Mouse (Mus musculus): ENCODE measurements around the gene Olfr944. TPM values are rescaled to one million over a fixed set of nuclear protein-coding genes. Genes with fewer than 3 reads are reported as not detected.

The Olfr944 gene
- not detected in 2 replicates for polyA plus RNA-seq (2015; fragmentation: Nextera tagmentation; extraction: Ambion mirVana)

DNA sequence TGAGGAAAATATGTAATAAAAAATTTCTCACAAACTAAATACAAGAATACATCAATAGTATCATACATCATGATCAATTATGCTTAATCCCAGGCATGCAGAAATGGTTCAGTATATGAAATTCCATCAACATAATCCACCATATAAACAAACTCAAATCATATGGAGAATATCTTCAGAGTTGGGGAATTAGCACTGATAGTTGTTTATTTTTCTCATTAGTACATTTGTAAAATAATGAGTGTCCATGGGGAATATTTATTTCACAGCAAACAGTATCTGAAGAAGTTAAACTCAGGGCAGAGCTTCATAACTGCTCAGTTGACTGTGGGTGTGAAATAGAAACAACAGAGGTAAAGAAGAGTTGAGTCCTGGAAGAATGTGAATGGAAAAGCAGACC is at the start of gene Olfr944:
Gene Olfr944, plus strand, starts transcription at position 301 of the 400 bp plus-strand sequence.
- Histone ChIP-seq H3K27ac (no peak within 1 kb of the TSS), H3K4me1 (no peaks in the 10 kb centered on the region), H3K4me3 (no peak within 1 kb of the TSS), H3K9ac (no peak within 1 kb of the TSS), H3K4me2 (no peak within 1 kb of the TSS), H3K9me3 (no peaks in the 10 kb centered on the region), H3K27me3 (no peaks in the 10 kb centered on the region), H3K36me3 (no peaks in the 10 kb centered on the region)
- ATAC-seq (ENCODE audit: borderline replicate concordance, extremely low read depth, low FRiP score, low TSS enrichment), result no peak

DNA sequence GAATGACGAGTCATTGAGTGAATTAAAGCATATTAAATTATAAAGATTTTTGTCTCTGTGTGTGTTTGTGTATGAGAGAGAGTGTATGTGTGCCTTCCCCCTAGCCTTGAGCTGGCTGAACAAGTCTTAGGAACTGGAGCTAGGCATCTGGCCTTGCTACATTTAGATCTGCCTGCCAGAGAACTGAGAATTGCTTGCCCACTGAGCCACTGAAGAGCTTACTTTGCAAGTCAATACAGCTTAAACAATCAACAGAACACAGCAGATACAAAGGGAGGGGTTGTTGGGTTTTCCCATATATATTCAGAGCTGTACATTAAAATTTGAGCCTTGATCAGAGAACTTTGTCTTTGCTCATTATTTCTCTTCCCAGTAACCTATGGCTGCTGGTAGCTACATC is 49.3 kb upstream of the Olfr944 start:
- no peak for ATAC-seq (ENCODE audit: borderline replicate concordance, extremely low read depth, low FRiP score, low TSS enrichment)
- H3K9me3 ChIP-seq, result no peaks in the 10 kb centered on the region
- H3K27ac ChIP-seq, result no peak overlapping the region
- no peak overlapping the region for H3K4me2 ChIP-seq
- no peaks in the 10 kb centered on the region for H3K36me3 ChIP-seq
- no peaks in the 10 kb centered on the region for H3K4me1 ChIP-seq
- H3K4me3 ChIP-seq, result no peak overlapping the region
- 43% methylated on average over 1 of the region's 1 CpGs for WGBS
- no peak overlapping the region for H3K9ac ChIP-seq
- H3K27me3 ChIP-seq, result no peaks in the 10 kb centered on the region

GRCm38 (mm10) chr9:39166004-39166403 is 35.7 kb upstream of the Olfr944 start, which contains the start of gene Olfr943:
Gene Olfr943 (plus strand): TSS chr9:39166304.
- Histone ChIP-seq H3K27ac (no peak within 1 kb of the TSS), H3K27me3 (no peaks in the 10 kb centered on the region), H3K4me2 (no peak within 1 kb of the TSS), H3K36me3 (no peaks in the 10 kb centered on the region), H3K4me3 (no peak within 1 kb of the TSS), H3K4me1 (no peaks in the 10 kb centered on the region), H3K9ac (no peak within 1 kb of the TSS), H3K9me3 (no peaks in the 10 kb centered on the region)
- 93% methylated on average over 5 of the region's 5 CpGs for WGBS
- no peak for ATAC-seq (ENCODE audit: borderline replicate concordance, extremely low read depth, low FRiP score, low TSS enrichment)

DNA sequence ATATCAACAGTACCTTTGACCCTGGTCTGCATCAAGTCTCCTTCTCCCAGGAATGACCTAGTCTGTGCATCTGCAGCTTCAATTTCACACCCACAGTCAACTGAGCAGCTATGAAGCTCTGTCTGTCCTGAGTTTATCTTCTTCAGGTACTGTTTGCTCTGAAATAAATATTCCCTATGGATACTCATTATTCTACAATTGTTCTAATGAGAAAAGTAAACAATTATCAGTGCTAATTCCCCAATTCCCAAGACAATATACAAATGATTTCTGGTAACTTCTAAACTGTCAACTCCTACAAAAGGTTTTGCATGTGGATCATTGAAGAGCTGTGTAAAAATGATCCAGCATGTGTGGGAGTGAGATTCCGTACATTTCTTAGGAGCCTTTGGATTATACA is 48.2 kb downstream of the Olfr944 start, which contains the start of gene Olfr1537:
Gene Olfr1537, minus strand, starts transcription at position 101 of the 400 bp plus-strand sequence.
- Histone ChIP-seq H3K9ac (no peak within 1 kb of the TSS), H3K36me3 (no peaks in the 10 kb centered on the region), H3K27ac (no peak within 1 kb of the TSS), H3K9me3 (no peaks in the 10 kb centered on the region), H3K4me3 (no peak within 1 kb of the TSS), H3K4me1 (no peaks in the 10 kb centered on the region), H3K27me3 (no peaks in the 10 kb centered on the region), H3K4me2 (no peak within 1 kb of the TSS)
- WGBS, result 85% methylated on average over 1 of the region's 1 CpGs
- no peak for ATAC-seq (ENCODE audit: borderline replicate concordance, extremely low read depth, low FRiP score, low TSS enrichment)

Other genes starting within 250 kb of the Olfr944 start
- not detected in 2 replicates for gene Olfr933, start 229.6 kb upstream of the Olfr944 start, polyA plus RNA-seq (2015; fragmentation: Nextera tagmentation; extraction: Ambion mirVana)
- not detected in 2 replicates for gene Olfr934, start 213.6 kb upstream of the Olfr944 start, polyA plus RNA-seq (2015; fragmentation: Nextera tagmentation; extraction: Ambion mirVana)
- not detected in 2 replicates for gene Olfr935, start 202.2 kb upstream of the Olfr944 start, polyA plus RNA-seq (2015; fragmentation: Nextera tagmentation; extraction: Ambion mirVana)
- not detected in 2 replicates for gene Olfr146, start 178.5 kb upstream of the Olfr944 start, polyA plus RNA-seq (2015; fragmentation: Nextera tagmentation; extraction: Ambion mirVana)
- not detected in 2 replicates for gene Olfr937, start 137.0 kb upstream of the Olfr944 start, polyA plus RNA-seq (2015; fragmentation: Nextera tagmentation; extraction: Ambion mirVana)
- not detected in 2 replicates for gene Olfr938, start 123.0 kb upstream of the Olfr944 start, polyA plus RNA-seq (2015; fragmentation: Nextera tagmentation; extraction: Ambion mirVana)
- gene Olfr27, start 73.8 kb upstream of the Olfr944 start, polyA plus RNA-seq (2015; fragmentation: Nextera tagmentation; extraction: Ambion mirVana), result not detected in 2 replicates
- not detected in 2 replicates for gene Olfr943, start 35.6 kb upstream of the Olfr944 start, polyA plus RNA-seq (2015; fragmentation: Nextera tagmentation; extraction: Ambion mirVana)
- not detected in 2 replicates for gene Olfr1537, start 48.1 kb downstream of the Olfr944 start, polyA plus RNA-seq (2015; fragmentation: Nextera tagmentation; extraction: Ambion mirVana)
- gene Olfr945, start 74.9 kb downstream of the Olfr944 start, polyA plus RNA-seq (2015; fragmentation: Nextera tagmentation; extraction: Ambion mirVana), result not detected in 2 replicates
- gene Olfr948, start 124.1 kb downstream of the Olfr944 start, polyA plus RNA-seq (2015; fragmentation: Nextera tagmentation; extraction: Ambion mirVana), result not detected in 2 replicates
- gene Olfr951, start 185.5 kb downstream of the Olfr944 start, polyA plus RNA-seq (2015; fragmentation: Nextera tagmentation; extraction: Ambion mirVana), result not detected in 2 replicates
- not detected in 2 replicates for gene Olfr952, start 225.2 kb downstream of the Olfr944 start, polyA plus RNA-seq (2015; fragmentation: Nextera tagmentation; extraction: Ambion mirVana)

All from lung, embryonic 15.5 days (tissue).